Mouse (Mus musculus) gastrocnemius, postnatal 25 days (tissue): ENCODE measurements around the gene Adcy5. TPM values are rescaled to one million over a fixed set of nuclear protein-coding genes. Genes with fewer than 3 reads are reported as not detected.

ENCODE experiments used
- DNase-seq: peaks from one replicate; pipeline ENCODE4 v3.0.0; 2022
- total RNA-seq, 2 experiments: library from RNA; stranded (reverse); gene quantifications; 1 replicate in 1 of 2; 2 replicates in 1 of 2; pipeline ENCODE4 v1.2.3; 2021

Gene Adcy5
- total RNA-seq, 2 experiments from 2014 or later: 1.2 to 4.1 TPM

DNA sequence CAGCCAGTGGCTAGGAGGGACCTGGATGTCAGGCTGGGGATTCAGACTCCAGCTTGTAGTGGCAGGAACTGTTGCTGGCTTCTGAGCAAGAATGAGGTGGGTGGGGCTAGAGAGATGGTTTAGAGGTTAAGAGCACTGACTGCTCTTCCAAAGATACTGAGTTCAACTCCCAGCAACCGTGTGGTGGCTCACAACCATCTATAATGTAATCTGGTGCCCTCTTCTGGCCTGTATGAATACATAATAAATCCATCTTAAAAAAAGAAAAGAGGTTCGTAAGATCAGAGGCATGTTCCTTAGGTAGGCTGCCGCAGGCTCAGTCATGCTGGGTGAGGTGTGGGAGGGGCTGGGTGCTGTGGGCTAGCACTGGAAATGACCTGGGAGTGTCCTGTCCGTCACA lies 116.9 kb downstream of the Adcy5 start:
- DNase-seq: no peak

GRCm38 (mm10) chr16:35272417-35272816 lies 117.7 kb downstream of the Adcy5 start:
- no peak for DNase-seq

- DNase-seq: no peak
Measured at GRCm38 (mm10) chr16:35278166-35278565, 123.5 kb downstream of the Adcy5 start.

- DNase-seq: no peak
Measured at GRCm38 (mm10) chr16:35282456-35282855, 127.8 kb downstream of the Adcy5 start.

- DNase-seq: no peak
Measured at GRCm38 (mm10) chr16:35285821-35286220, 131.1 kb downstream of the Adcy5 start.

DNA sequence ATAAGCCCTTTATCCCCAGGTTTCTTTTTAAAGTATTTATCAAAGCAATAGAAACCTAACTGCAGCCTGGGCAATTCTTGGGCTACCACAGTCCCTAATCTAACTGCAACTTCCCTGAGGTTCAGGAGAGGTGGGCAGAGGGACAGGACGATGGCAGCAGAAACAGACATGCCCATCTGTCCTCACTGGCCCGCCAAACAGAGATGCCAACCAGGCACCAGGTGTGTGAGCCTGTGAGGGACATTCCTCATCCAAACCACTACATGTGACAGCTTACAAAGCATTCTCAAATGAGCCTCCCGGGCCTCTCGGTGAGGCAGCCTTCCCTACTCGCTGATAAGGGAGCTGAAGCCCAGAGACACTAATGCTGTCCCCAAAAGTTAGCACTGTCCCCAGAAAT lies 132.6 kb downstream of the Adcy5 start:
- no peak for DNase-seq

DNA sequence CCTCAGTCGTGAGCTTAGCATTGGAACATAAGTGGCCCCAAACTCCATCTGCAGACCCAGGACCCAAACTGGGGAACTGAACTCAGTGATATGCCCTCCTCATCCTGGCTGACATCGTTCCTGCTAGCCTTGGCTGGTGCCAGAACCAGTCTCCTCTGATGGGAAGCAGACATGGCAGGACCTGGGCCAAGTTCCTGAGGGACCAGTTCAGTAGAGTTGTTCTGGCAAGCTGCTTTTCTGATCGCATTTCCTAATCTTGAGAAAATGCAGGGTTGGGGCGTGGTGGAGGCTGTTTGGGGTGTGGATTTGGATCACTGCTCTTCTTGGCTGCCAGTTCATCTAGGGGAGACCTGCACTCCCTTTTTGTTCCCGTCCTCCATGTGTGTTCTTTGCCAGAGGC lies 143.1 kb downstream of the Adcy5 start:
- no peak for DNase-seq

GRCm38 (mm10) chr16:35300156-35300555 lies 145.5 kb downstream of the Adcy5 start:
- no peak for DNase-seq

- DNase-seq: no peak
Measured at GRCm38 (mm10) chr16:35302441-35303280, 148.0 kb downstream of the Adcy5 start.

DNA sequence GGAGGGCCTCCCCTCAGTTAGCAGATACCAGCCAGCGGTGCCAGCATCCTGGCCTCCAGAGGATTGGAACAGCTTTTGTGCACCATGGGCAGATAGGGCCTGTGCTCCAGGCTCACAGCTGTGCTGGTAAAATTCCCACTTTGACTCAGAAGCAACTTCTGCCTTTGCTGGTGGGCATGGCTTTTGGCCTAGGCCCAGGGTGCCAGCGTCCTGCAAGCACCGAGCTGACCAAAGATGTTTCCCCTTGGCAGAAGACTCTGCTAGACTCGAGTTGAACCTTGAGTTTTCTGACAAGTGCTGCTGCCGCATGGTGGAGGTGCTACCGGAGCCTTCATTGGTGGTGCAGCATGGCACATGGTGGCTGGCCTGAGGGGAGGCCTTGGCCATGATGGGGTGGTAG lies 149.0 kb downstream of the Adcy5 start:
- no peak for DNase-seq

DNA sequence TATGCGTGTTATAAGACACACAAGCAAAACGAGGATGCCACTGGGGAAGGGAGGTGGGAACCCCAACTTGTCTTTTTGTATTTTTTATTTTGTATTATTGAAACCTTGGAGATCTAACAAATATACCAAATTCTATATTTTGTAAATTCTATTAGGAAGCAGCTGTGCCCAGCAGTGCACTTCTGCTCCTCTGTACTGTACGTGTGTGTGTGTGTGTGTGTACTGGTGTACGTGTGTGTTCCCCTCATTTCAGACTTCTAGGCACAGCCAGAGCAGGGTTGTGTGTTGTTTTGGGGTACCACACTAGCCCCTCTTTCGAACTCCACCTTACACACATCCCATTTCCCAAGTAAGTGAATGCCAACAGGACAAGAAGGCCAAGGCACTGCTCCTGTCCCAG lies 149.7 kb downstream of the Adcy5 start:
- no peak for DNase-seq

GRCm38 (mm10) chr16:35305226-35305625 lies 150.5 kb downstream of the Adcy5 start:
- no peak for DNase-seq

GRCm38 (mm10) chr16:35306631-35307030 lies 152.0 kb downstream of the Adcy5 start:
- DNase-seq: no peak

DNA sequence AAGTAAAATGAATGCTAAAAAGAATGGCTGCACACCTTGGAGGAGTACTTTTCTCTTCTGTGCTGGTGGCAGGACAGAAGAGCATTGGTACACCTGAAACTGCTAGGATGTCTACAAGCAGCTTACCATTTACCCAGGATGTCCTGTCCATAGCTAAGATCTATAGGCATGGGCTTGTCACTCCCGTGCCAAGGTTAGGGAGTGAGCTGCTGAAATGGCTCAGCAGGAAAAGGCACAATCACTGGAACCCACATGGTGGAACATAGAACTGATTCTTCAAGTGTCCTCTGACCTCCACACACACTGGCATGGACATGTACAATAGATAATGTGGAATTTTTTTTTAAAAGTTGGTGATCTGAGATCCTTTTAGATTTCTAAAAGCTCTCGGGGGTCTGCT lies 152.7 kb downstream of the Adcy5 start:
- no peak for DNase-seq

GRCm38 (mm10) chr16:35308016-35308415 lies 153.3 kb downstream of the Adcy5 start:
- no peak for DNase-seq

DNA sequence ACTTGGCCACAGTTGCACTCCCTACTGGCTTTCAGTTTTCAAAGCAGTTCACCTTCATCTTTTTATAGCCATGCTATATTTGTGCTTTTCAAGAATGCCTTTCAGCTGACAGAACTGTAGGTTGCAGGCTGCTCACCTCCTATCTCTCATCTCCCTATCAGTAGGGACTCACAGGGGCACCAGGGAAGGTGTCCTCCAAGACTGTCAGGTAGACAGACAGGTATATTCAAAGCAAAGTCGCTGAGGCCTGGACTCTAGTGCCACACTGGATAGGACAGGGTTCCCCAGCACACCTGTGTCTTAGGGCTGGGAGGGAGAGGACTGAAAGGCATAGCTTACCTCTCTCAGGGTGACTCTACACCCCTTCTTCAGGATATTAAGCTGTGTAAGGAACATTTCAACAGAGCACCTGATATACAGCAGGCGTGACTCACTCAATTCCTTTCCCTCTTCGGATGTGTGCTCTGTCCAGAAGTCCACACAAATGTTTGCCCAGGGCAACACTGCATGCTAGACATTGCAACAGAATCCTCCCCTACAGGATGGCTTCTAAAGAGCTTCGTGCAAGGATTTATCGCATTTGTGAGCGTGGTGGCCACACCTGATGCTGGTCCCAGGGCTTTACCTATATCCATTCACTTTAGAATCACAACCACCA lies 153.9 kb downstream of the Adcy5 start:
- DNase-seq: no peak

- DNase-seq: no peak
Measured at GRCm38 (mm10) chr16:35309634-35310033, 155.0 kb downstream of the Adcy5 start.

GRCm38 (mm10) chr16:35310551-35311110 lies 156.0 kb downstream of the Adcy5 start:
- no peak for DNase-seq

GRCm38 (mm10) chr16:35311586-35311985 lies 156.9 kb downstream of the Adcy5 start:
- no peak for DNase-seq

- no peak for DNase-seq
Measured at GRCm38 (mm10) chr16:35315496-35315895, 160.8 kb downstream of the Adcy5 start.

DNA sequence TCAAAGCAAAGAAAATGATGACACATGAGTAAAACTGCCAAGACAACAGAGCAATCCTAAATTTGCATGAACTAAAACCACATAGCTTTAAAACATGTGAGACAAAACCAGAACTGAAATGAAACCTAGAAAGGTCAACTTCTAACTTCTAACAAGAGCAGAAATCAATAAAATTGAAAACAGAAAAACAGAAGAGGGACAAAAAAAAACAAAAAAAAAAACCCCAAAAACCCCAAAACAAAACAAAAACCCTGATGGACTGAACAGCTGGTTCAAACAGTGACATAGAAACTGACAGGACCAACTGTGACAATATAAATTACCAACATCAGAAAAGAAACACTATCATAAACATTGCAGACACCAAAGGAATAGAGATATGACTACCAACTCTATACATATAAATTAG lies 162.2 kb downstream of the Adcy5 start:
- DNase-seq: no peak

GRCm38 (mm10) chr16:35317460-35317859 lies 162.8 kb downstream of the Adcy5 start:
- DNase-seq: no peak

DNA sequence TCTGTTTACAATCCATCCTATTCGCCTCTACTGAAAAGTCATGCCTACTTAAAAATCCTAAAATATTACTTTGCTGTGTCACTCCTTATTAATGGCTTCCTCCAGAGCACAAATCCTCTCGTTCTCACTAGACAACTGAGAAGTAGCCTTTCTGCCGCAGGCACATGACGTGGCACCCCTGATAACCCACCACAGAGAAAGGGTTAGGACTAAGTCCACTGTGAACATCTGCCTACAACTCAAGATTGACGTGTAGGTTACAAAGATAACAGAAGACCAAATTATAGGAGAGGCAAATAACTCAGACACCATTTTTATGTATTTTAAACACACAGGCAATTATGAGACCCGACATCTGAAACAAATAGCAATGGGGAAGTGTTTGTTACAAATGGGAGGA lies 163.7 kb downstream of the Adcy5 start:
- DNase-seq: no peak
